Comparison of ENCODE assay signal across 33 mouse cellular contexts in the genomic region with DNA sequence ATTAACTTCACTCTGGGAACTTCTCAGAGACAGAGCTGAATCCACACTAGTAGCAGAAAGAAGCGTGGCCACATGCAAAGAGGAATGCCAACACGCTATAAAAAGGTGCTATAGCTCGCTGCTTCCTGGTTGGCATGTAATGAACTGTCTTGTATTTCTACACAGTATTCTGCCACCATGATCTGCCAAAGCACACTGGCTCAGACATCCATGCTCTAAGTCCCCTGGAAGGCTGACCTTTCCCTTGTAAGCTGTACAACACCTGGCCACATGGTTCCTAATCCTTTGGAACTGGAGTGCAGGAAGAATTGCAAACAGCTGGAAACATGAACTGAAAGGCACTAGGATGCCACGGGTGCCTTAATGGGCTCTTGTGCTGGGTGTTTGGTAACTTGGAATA.
DNase-seq lines count a peak whose midpoint lies in the region; ATAC-seq and TF ChIP-seq lines count a peak whose summit lies in the region.
"Had no signal": no experiment of that assay in that cellular context is flagged by ENCODE, and none has a peak within 500 bp of the region (broad histone marks: within the 10 kb centered on the region; RNA-seq: fewer than 3 reads in every experiment).

No protein-coding gene starts in this region.

- no peak for TF ChIP-seq CTCF in layer of hippocampus, adult 2 months (conservative IDR thresholded peaks at IDR 0.05)
- TF ChIP-seq CTCF in cortical plate, adult 2 months (IDR thresholded peaks at IDR 0.05; ENCODE audit: extremely low read depth, insufficient read depth, low read length) = no peak

- no peaks in the 10 kb centered on the region for H3K27me3 ChIP-seq in midbrain, embryonic 10.5 days (ENCODE audit: low read depth, poor library complexity, severe bottlenecking)
- H3K27me3 ChIP-seq: forebrain, embryonic 13.5 days; heart, embryonic 13.5 days; liver, embryonic 12.5 days; midbrain, embryonic 12.5 days; neural tube, embryonic 13.5 days had no signal

- peak; percentile 48 for DNase-seq in gastrocnemius, adult 18-20 months (ENCODE audit: low spot score)
- DNase-seq in gastrocnemius, postnatal 36 days = no peak
- no peak for DNase-seq in layer of hippocampus, adult 2 months (ENCODE audit: low spot score in 2 of 2)
- DNase-seq in layer of hippocampus, adult 18-20 months (ENCODE audit: low spot score in 2 of 2) = no peak
- peak; percentile 48 for DNase-seq in forelimb bud, embryonic 11.5 days (ENCODE audit: low read depth, low spot score)
- no peak for DNase-seq in midbrain, embryonic 10.5 days (ENCODE audit: low spot score)
- DNase-seq: adrenal gland, adult 2 months; adrenal gland, postnatal 36 days; B cell, adult 2 months; cerebellum, adult 2 months; cerebellum, postnatal 14 days; heart, adult 2 months; kidney, adult 18-20 months; kidney, postnatal 4 days; layer of hippocampus, adult 9-11 months; liver, postnatal 0 days; lung, postnatal 36 days; retina, postnatal 1 day; right cerebral cortex, postnatal 25 days; spleen, adult 18-20 months; thymus, postnatal 14 days had no signal

- intact Hi-C loops in gastrocnemius, postnatal 36 days (cut with DNase I) = no loop called here

- no peaks in the 10 kb centered on the region for H3K9me3 ChIP-seq in midbrain, embryonic 10.5 days (replicated peaks)
- H3K9me3 ChIP-seq: forebrain, embryonic 13.5 days; heart, embryonic 13.5 days; liver, embryonic 12.5 days; midbrain, embryonic 12.5 days; neural tube, embryonic 13.5 days had no signal

- peaks cover 7% of the 10 kb centered on the region; the same call in 1 of the 2 replicates for H3K4me1 ChIP-seq in cortical plate, adult 2 months (ENCODE audit: control insufficient read depth, insufficient read depth, low read length)
- no peaks in the 10 kb centered on the region for H3K4me1 ChIP-seq in midbrain, embryonic 10.5 days
- H3K4me1 ChIP-seq: forebrain, embryonic 13.5 days; liver, embryonic 12.5 days; midbrain, embryonic 12.5 days; neural tube, embryonic 13.5 days had no signal

- no peak for TF ChIP-seq POLR2A in cortical plate, adult 2 months (IDR thresholded peaks at IDR 0.05; ENCODE audit: extremely low read depth, insufficient read depth, low read length)

- H3K27ac ChIP-seq in layer of hippocampus, adult 2 months = peak overlapping the region; percentile 23; the same call in 1 of the 2 replicates
- 0 out of 2 replicates have a peak overlapping the region, but pooled peaks have one; percentile 5 for H3K27ac ChIP-seq in cortical plate, adult 2 months (ENCODE audit: insufficient read depth, low read length)
- H3K27ac ChIP-seq in midbrain, embryonic 10.5 days (replicated peaks) = no peak overlapping the region
- H3K27ac ChIP-seq: forebrain, embryonic 13.5 days; heart, adult 2 months; heart, embryonic 13.5 days; hindbrain, embryonic 14.5 days; kidney, postnatal 0 days; liver, embryonic 12.5 days; midbrain, embryonic 12.5 days; neural tube, embryonic 13.5 days had no signal

- H3K4me3 ChIP-seq in layer of hippocampus, adult 2 months = no peak overlapping the region
- no peak overlapping the region for H3K4me3 ChIP-seq in cortical plate, adult 2 months (ENCODE audit: insufficient read depth, low read length)
- no peak overlapping the region for H3K4me3 ChIP-seq in midbrain, embryonic 10.5 days
- H3K4me3 ChIP-seq: erythroblast, embryonic 14.5 days; forebrain, embryonic 13.5 days; heart, adult 2 months; heart, embryonic 13.5 days; liver, embryonic 12.5 days; midbrain, embryonic 12.5 days; myocyte; neural tube, embryonic 13.5 days had no signal

- WGBS in midbrain, embryonic 10.5 days = 90% methylated on average over 4 of the region's 4 CpGs

- H3K36me3 ChIP-seq in midbrain, embryonic 10.5 days = no peaks in the 10 kb centered on the region
- H3K36me3 ChIP-seq: heart, embryonic 13.5 days; liver, embryonic 12.5 days; midbrain, embryonic 12.5 days had no signal

- ATAC-seq in inflammation-experienced regulatory T-cells, adult 6 months = no peak
- ATAC-seq: activated CD4-positive, CD25-positive, alpha-beta regulatory T cell, adult 4 months; forebrain, embryonic 13.5 days; liver, embryonic 12.5 days; liver, postnatal 0 days had no signal

Comparison
In these comparisons a context has a peak if more than half of its experiments do, and no peak if none do; other contexts are left out.
1. DNase-seq: peak in gastrocnemius, adult 18-20 months (single experiment) and forelimb bud, embryonic 11.5 days (single experiment); none in gastrocnemius, postnatal 36 days (0 of 2), layer of hippocampus, adult 2 months (0 of 2), layer of hippocampus, adult 18-20 months (0 of 2) and midbrain, embryonic 10.5 days (single experiment).